Mouse (Mus musculus) heart, postnatal 36 days (tissue): ENCODE data around the gene Imp3. TPM values are rescaled to one million over a fixed set of nuclear protein-coding genes. Genes with fewer than 3 reads are reported as not detected.

Experiments
- DNase-seq, 2 experiments: peaks; one replicate each; pipeline ENCODE4 v3.0.0; 2021 to 2022
- intact Hi-C: fragments of 180-260 bp; cut with DNase I; formaldehyde crosslinking; loops from one replicate; pipeline ENCODE4 v1.15.1; 2025
- total RNA-seq, 2 experiments: library from RNA; stranded (reverse); gene quantifications; 2 replicates each; pipeline ENCODE4 v1.2.3; 2021

Gene Imp3
- total RNA-seq, 2 experiments from 2014 or later: 55.1 to 60.7 TPM

DNA sequence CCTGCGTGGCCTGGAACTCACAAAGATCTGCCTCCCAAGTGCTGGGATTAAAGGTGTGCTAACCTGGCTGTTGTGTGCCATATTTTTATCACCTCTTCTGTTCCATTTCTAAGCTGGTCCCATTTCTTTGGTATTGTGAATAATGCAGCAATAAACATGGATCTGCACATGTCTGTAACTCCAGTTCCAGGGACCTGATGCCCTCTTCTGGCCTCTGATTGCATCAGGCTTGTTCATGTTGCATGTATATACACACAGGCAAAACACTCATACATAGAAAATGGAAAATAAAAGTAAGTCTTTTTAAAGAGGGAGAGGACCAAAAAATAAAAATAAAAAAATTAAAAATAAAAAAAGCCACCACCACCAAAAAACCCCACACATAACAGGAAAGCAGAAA is 16.3 kb downstream of the Imp3 start:
- intact Hi-C loops: no loop called here
- no peak for DNase-seq

DNA sequence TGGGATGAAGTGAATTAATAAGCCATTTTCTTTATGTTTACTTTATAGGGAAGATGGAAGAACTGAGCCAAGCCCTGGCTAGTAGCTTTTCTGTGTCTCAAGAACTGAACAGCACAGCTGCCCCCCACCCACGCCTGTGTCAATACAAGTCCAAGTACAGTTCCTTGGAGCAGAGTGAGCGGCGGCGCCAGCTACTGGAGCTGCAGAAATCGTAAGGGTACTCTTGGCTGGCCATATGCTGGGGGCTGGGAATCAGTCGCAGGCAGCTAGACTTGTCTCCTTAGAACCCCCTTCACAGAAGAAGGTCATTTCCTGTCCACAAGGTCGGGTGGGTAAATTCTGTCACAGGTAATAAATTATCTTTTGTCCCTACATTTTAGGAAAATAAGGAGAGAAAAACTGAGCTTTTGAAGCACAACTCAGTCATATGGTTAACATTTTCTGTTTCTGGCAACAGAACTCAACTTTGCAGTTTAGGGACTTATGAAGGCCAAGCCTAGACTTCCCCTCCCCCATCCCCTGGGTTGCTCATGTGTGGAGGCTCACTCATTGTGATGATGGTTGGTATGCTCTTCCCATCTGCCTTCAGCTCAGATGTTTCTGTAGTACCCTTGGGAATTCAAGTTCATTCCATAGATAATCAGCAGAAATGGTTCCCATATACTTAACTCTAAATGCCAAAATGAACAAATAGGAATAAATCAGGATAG is 19.8 kb downstream of the Imp3 start:
- no peak for DNase-seq
- intact Hi-C loops: no loop called here

DNA sequence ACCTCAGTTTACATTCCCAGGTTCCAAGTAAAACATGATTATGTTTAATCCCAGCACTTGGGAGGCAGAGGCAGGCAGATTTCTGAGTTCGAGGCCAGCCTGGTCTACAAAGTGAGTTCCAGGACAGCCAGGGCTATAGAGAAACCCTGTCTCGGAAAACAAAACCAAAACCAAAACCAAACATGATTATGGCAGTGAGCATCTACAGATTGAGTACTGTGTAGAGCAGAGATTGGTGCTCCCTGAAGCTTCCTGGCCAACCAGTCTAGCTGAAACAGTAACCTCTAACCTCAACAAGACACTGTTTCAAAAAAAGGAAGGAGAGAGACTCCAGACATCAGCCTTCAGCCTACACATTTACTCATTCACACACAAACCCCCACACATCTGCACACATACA is 21.4 kb downstream of the Imp3 start:
- intact Hi-C loops: no loop called here
- DNase-seq: no peak

DNA sequence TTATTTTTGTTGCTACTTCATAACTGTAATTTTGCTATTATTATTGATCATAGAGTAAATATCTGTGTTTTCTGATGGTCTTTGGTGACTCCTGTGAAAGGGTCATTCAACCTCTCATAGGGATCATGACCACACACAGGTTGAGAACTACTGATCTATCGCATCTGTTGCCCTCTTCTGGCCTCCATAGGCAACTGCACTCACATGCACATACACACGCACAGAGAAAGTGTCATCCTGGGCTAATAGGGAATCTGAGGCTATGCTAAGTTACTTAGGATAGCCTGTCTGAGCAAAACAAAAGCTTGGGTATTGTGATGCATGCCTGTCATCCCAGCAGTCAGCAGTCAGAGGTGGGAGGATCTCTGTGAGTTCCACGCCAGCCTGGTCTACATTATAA is 24.3 kb downstream of the Imp3 start:
- no peak for DNase-seq
- intact Hi-C loops: no loop called here

DNA sequence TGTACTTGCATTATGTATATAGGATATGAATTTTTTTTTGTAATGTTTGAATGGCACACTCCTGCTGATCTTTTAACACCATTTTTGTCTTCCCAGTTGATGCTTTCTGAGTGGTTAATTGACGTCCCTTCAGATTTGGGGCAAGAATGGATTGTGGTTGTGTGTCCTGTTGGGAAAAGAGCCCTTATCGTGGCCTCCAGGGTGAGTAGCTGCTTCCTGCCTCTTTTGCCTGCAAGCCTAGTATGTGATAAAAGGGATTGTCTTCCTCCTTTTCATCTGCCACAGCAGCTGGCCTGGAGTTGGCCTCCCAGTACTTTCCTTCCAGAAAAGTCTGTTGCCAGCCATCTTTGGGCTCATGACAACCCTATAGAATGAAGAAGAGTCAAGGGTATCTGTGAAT is 32.9 kb downstream of the Imp3 start:
- intact Hi-C loops: no loop called here
- no peak for DNase-seq

DNA sequence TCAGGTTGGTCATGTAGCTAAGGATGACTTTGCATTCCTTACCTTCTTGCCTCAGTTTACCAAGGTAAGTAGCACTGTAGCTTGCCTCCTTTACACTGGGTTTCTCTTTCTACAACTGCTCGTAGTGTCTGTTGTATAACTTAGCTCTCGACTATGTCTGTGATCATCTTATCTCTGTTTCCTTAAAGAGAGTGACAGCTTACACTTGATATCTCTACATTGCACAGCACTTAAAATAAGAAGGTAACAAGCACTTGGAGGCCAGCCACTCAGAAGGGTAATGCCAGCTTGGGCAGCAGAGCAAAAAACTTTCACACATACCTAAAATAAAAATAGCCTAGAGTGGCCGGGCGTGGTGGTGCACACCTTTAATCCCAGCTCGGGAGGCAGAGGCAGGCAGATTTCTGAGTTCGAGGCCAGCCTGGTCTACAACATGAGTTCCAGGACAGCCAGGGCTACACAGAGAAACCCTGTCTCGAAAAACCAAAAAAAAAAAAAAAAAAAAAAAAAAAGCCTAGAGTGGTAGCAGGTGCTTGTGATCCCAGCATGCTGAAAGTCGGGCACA is 36.8 kb downstream of the Imp3 start:
- intact Hi-C loops: no loop called here
- no peak for DNase-seq

DNA sequence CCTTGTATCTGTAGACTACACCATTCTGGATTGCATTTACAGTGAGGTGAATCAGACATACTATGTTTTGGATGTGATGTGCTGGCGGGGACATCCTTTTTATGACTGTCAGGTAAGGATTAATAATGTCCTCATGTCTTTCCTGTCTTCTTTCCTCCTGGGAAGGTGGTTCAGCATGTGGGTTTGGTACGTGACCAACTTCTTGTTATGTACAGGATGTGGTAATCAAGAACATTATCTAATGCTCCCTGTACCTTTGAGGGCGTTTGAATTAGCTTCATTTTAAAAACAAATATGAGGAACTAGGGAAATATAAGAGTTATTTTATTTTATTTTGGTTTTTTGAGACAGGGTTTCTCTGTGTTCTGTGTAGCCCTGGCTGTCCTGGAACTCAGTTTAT is 37.9 kb downstream of the Imp3 start:
- no peak for DNase-seq
- intact Hi-C loops: no loop called here

DNA sequence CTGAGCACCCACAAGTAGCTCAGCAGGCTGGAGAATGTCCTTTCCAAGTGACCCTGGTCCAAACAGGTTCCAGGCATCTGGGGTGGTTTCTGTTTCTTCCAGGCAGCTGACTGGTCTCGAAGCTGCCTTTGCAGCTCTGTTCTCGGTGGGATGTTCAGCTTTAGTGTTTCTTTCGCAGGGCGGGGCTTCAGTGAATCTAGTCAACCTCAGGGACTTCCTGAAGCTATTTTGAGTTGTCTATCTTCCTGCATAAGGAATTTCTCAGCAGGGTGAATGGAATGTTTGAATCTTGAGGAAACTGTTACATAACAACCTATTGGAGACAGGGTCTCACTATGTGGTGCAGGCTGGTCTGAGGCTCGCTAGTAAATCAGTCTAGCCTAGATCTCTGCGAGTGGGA is 42.9 kb downstream of the Imp3 start:
- DNase-seq: no peak
- intact Hi-C loops: no loop called here

DNA sequence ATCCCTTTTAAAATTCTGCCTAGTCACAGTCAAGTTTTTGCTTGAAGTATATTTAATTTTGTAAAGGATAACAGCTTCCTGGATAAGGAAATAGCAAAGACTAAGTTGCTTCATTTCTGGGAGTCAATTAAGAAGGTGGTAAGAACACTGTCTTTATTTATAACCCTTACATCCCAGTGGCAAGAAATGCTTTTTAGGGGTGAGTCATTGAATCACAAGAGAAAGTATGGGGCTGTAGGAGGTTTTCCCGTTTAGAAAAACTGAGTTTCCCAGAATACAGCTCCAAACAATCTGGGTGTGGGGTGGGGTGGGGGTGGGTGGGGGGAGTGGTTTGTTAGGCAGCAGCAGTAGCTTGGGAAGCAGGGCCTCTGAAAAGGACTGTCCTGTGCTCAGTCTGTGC is 44.2 kb downstream of the Imp3 start:
- DNase-seq: no peak

More for the DNA sequence above, 44.2 kb downstream of the Imp3 start:
- intact Hi-C loops: no loop called here

Other genes starting within 250 kb of the Imp3 start
- 1 to 10 TPM in 1 of 2 experiments, under 1 TPM in 1; 0.73 to 1.4 TPM for gene Lingo1, start 141.0 kb upstream of the Imp3 start, total RNA-seq
- not detected for gene Odf3l1, start 72.8 kb upstream of the Imp3 start, total RNA-seq
- gene Cspg4, start 72.4 kb upstream of the Imp3 start, total RNA-seq: 10 to 100 TPM; 14.7 to 16.7 TPM
- gene Snx33, start 9.1 kb upstream of the Imp3 start, total RNA-seq: 10 to 100 TPM; 10.0 to 11.1 TPM
- 1 to 10 TPM; 9.5 to 9.9 TPM for gene Snupn, start 13.4 kb downstream of the Imp3 start, total RNA-seq
- 1 to 10 TPM; 8.2 to 8.6 TPM for gene Ptpn9, start 57.4 kb downstream of the Imp3 start, total RNA-seq
- 10 to 100 TPM; 31.6 to 40.1 TPM for gene Sin3a, start 134.6 kb downstream of the Imp3 start, total RNA-seq
- gene Man2c1, start 193.2 kb downstream of the Imp3 start, total RNA-seq: 10 to 100 TPM; 42.5 to 44.9 TPM
- gene Neil1, start 210.8 kb downstream of the Imp3 start, total RNA-seq: 1 to 10 TPM; 5.5 to 6.5 TPM
- 10 to 100 TPM; 26.6 to 29.6 TPM for gene Commd4, start 220.9 kb downstream of the Imp3 start, total RNA-seq